Mouse (Mus musculus): ENCODE measurements around the gene Srcap.

Gene Srcap

DNA sequence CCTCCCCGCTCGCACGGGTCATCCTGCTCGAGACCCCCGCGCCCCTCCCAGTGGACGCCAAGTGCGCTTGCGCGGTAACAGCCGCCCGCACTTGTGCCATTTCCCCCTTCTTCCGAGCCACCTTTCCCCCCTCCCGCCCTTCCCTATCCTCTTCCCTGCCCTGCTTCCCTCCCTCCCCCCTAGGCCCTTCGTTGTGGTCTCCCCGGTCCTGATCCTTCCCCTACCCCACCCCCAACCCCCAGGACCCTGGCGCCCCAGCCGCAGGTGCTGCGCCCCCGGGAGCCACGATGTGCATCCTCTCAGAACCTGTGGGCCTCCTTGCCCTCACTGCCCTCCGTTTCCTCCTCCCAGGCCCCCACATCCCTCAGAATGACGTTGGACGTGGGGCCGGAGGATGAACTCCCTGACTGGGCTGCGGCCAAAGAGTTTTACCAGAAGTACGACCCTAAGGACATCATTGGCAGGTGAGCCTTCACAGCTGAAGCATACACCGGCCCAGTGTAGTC lies 61.8 kb downstream of the Srcap start:
- DNase-seq (ENCODE audit: low read depth, low spot score): no peak

- no peak for DNase-seq (ENCODE audit: low read depth, low spot score)
These were observed 62.3 kb downstream of the Srcap start for GRCm38 (mm10) chr7:127574115-127574514.

- DNase-seq (ENCODE audit: low read depth, low spot score): no peak
These were observed 71.5 kb downstream of the Srcap start for GRCm38 (mm10) chr7:127583260-127583659.

DNA sequence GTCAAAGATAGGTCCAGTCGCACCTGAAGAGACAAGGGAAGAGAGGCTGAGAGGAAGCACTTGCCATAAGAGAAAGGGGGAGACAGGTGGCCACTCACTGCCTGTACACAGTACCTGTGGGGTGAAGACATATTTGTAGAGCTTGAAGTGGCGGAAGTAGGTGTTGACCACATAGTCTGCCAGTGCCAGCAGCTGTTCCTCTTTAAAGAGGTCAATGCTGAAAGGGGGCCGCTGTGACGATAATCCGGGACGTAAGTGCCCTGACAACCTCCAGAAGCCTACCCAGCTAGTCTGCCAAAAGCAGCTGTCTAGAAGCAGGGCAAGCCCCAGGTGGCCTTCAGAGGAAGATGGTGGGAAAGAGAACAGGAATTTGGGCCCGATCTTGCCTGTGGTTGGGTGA lies 73.2 kb downstream of the Srcap start:
- no peak for DNase-seq (ENCODE audit: low read depth, low spot score)

DNA sequence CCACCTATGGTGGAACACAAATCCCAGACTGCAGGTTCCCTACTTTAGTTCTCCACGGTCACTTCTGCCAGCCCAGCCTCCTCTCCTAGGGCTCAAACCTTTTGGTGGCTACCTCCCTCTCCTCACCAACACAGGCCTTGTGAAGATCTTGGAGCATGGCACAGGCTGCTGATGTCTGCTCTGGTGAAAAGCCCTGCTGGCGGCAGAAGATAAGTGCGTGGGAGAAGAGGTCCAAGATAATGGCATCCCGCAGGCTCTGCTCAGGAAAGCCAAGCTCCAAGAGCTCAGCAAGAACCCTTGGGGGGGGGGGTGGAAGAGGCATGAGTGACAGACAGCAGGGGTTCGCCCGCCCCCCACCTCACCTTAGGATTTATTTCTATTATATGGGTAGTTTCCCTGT lies 74.4 kb downstream of the Srcap start:
- DNase-seq (ENCODE audit: low read depth, low spot score): no peak

DNA sequence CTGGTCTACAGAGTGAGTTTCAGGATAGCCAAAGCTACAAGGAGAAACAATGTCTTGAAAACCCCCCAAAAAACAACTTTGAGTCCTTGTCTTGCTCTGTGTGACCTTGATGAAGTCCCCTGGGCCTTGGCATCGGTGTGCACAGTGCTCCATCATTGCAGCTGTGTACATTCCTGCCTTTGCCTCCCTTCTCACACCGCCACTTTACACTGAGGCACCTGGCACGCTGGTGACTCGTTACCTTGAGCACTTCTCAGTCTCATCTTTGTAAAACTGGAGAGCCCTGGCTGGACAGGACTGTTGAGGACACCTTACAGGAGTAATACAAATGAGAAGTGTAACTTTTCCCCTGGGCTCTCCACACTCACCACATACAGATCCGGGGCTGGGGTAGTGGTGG lies 75.4 kb downstream of the Srcap start:
- no peak for DNase-seq (ENCODE audit: low read depth, low spot score)

DNA sequence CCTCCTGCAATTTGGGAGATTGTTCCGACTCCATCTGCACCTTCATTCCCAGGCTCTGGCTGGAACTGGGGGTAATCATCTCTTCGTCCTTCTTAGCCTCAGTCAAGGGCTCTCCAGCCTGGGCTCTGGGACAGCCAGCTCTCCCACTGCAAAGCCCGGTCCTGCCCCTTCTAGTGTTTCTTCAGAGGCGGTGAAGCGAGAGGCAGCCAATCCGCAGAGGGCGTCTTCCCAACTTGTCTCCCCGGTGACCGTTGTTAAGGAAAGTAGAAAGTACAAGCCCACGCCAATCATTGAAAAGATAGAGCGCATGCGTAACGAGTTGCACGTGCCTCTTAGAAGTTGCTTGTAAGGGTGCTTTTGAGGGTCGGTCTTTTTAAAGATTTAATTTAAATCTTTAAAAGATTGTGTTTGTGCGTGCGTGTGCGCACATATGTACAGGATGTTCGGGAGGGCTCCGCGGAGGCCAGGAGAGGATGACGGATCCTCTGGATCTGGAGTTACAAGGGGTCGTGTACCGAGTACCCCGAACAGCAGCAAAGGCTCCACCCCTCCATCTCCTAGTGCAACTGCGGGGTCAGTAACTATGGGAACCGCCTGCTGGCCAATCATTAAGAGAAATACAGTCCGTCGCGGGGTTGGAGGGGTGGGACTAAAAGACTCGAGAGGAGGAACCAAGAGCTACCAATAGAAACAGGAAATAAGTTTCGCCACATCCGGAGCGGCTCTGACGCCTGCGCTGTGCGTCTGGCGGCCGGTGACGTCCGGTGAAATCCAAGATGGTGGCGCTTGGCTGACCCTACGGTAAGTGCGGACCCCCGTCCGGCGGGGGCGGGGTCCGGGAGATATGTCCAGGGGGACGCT lies 76.5 kb downstream of the Srcap start, which contains the start of the genes Ccdc189 and Rnf40:
Gene Ccdc189 (minus strand): TSS at position 585 of the 861 bp plus-strand sequence.
Gene Rnf40 (plus strand): TSS at position 757 of the 861 bp plus-strand sequence.
- peak; percentile 96 for DNase-seq (ENCODE audit: low read depth, low spot score)

GRCm38 (mm10) chr7:127588901-127589300 lies 77.1 kb downstream of the Srcap start:
- no peak for DNase-seq (ENCODE audit: low read depth, low spot score)

DNA sequence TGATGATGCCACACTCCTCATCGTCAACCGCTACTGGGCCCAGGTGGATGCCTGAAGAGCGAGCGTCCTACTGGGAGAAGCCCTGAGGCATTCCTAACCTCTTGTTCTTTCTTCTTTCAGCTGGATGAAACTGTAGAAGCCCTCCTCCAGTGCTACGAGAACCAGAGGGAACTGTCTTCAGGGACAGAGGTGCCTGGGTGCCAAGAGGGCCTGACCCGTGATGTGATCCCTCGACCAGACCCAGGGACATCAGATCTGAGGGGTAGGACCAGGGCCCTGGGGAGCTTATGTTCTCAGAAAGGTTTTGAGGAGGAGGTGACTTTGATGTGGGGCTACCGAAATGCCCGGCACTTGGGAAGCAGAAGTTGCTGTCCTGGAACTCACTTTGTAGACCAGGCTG lies 77.9 kb downstream of the Srcap start:
- DNase-seq (ENCODE audit: low read depth, low spot score): no peak

DNA sequence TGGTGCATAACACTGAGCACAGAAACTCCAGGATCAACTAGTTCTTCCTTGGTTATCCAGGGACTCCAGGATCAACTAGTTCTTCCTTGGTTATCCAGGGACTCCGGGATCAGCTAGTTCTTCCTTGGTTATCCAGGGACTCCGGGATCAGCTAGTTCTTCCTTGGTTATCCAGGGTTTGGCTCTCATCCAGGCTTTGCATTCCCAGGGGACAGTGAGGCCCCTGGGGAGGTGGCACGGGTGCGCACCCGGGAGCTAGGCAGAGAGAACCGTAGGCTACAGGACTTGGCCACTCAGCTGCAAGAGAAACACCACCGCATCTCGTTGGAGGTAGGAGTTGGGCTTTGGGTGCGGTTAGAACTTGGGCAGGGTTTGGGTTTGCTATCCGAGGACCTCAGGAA lies 79.3 kb downstream of the Srcap start:
- no peak for DNase-seq (ENCODE audit: low read depth, low spot score)

DNA sequence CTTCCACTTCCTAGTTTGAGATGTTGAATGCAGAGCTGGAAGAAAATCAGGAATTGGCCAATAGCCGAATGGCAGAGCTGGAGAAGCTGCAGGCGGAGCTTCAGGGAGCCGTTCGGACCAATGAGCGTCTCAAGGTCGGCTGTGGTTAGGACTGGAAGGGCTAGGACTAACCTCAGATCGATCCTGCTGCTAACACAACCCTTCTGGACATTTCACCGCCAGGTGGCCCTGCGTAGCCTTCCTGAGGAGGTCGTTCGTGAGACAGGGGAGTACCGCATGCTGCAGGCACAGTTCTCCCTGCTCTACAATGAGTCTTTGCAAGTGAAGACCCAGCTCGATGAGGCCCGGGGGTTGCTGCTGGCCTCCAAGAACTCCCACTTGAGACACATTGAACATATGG lies 80.8 kb downstream of the Srcap start:
- no peak for DNase-seq (ENCODE audit: low read depth, low spot score)

DNA sequence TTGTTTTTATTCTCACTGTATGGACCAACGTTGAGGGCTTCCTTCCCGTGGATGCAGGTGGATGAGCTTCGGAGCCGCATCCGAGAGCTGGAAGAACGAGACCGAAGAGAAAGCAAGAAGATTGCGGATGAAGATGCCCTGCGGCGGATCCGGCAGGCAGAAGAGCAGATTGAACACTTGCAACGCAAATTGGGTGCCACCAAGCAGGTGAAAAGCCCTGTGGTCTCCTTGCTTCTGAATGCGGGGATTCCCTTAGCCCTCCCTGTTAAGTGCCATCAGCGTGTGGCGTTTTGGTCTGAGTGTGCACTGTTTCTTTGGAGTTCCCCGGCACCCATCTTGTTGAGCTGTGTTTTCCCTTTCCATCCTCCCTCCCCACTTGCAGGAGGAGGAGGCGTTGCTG lies 85.0 kb downstream of the Srcap start:
- no peak for DNase-seq (ENCODE audit: low read depth, low spot score)

- DNase-seq (ENCODE audit: low read depth, low spot score): no peak
These were observed 88.8 kb downstream of the Srcap start for GRCm38 (mm10) chr7:127600612-127601011.

DNA sequence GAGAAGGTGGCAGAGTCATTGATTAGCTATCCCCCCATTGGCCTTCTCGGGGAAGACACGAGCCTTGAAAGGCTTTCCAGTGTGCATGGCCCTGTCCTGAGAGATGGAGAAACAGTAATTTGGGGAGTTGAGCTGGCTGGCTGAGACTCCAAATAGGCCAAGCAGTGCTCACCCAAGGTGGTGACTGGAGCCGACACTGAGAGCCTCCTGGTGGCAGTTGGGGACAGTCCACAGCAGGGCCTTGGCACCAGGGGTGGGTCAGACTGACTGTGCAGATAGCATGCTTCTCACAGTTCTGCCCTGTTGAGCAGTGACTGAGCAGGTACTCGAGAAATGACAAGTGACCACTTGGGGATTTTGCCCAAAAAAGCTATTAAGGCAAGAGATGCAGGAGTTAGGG lies 90.0 kb downstream of the Srcap start:
- DNase-seq (ENCODE audit: low read depth, low spot score): no peak

GRCm38 (mm10) chr7:127602903-127603302 lies 91.1 kb downstream of the Srcap start:
- DNase-seq (ENCODE audit: low read depth, low spot score): no peak

GRCm38 (mm10) chr7:127604256-127604655 lies 92.5 kb downstream of the Srcap start:
- no peak for DNase-seq (ENCODE audit: low read depth, low spot score)

- no peak for DNase-seq (ENCODE audit: low read depth, low spot score)
These were observed 95.4 kb downstream of the Srcap start for GRCm38 (mm10) chr7:127607150-127607549.

Measured in skeletal muscle tissue, adult 2 months (tissue).